Mouse (Mus musculus) intestine, postnatal 0 days (tissue): ENCODE data around the gene Hs3st2. TPM values are rescaled to one million over a fixed set of nuclear protein-coding genes. Genes with fewer than 3 reads are reported as not detected.
"Not testable (repeated sequence)": the region's sequence is repeated elsewhere in the genome, so short reads cannot be mapped to it uniquely, and the experiment has no call there.

Experiments used
- ATAC-seq: fragments of 200-750 bp; cut with Nextera tagmentation; 2 replicates; pipeline ENCODE4 v1.8.0; 2017; ENCODE audit warnings: mild to moderate bottlenecking, moderate TSS enrichment, moderate library complexity
- H3K27ac ChIP-seq: fragments of 300-500 bp; sonication (generic); 2 replicates; pipeline ENCODE4 v1.5.1; 2014; ENCODE audit warnings: mild to moderate bottlenecking, low read depth, low read length, moderate library complexity
- H3K27me3 ChIP-seq: fragments of 300-500 bp; sonication (generic); replicated peaks from 2 replicates; pipeline ENCODE4 v1.6.1; 2014; ENCODE audit warnings: low read length, mixed read lengths; ENCODE audit not compliant: control insufficient read depth, insufficient read depth
- H3K36me3 ChIP-seq: fragments of 300-500 bp; sonication (generic); 2 replicates; pipeline ENCODE4 v1.6.1; 2014; ENCODE audit warnings: mild to moderate bottlenecking, moderate library complexity; ENCODE audit not compliant: control insufficient read depth, insufficient read depth
- H3K4me1 ChIP-seq: fragments of 300-500 bp; sonication (generic); replicated peaks from 2 replicates; pipeline ENCODE4 v1.6.1; 2014; ENCODE audit warnings: antibody characterized with exemption, low read length, mixed read lengths; ENCODE audit not compliant: control insufficient read depth, insufficient read depth
- H3K4me2 ChIP-seq: fragments of 300-500 bp; sonication (generic); replicated peaks from 2 replicates; pipeline ENCODE4 v1.6.1; 2014; ENCODE audit warnings: low read depth, mild to moderate bottlenecking, moderate library complexity
- H3K4me3 ChIP-seq: fragments of 300-500 bp; sonication (generic); 2 replicates; pipeline ENCODE4 v1.5.1; 2014; ENCODE audit warnings: low read depth, low read length
- H3K9ac ChIP-seq: fragments of 300-500 bp; sonication (generic); 2 replicates; pipeline ENCODE4 v1.6.1; 2014; ENCODE audit warnings: mild to moderate bottlenecking, low read depth, low read length
- H3K9me3 ChIP-seq: fragments of 300-500 bp; sonication (generic); 2 replicates; pipeline ENCODE4 v1.6.1; 2016; ENCODE audit warnings: mixed run types; ENCODE audit not compliant: control insufficient read depth
- CTCF ChIP-seq: sonication (generic); IDR thresholded peaks from 2 replicates; pipeline ENCODE4 v1.5.1; 2016; ENCODE audit warnings: low read depth, mild to moderate bottlenecking, control low read depth, antibody characterized with exemption, moderate library complexity
- WGBS: fragments of 180-500 bp; shearing (Covaris S2); extraction: QIAGEN DNeasy Blood & Tissue Kit; methylation state at CpG from one replicate; pipeline ENCODE4 v1.1.7; 2014; 5-methylcytosine and 5-hydroxymethylcytosine counted together
- polyA plus RNA-seq: library from polyadenylated mRNA; unstranded; fragments of >200 nt; fragmentation: Nextera tagmentation; extraction: Ambion mirVana; gene quantifications from 2 replicates; pipeline ENCODE4 v1.2.1, GENCODE M21; 2015

Hs3st2 gene
- 0.85 and 0.97 TPM in 2 replicates for polyA plus RNA-seq

DNA sequence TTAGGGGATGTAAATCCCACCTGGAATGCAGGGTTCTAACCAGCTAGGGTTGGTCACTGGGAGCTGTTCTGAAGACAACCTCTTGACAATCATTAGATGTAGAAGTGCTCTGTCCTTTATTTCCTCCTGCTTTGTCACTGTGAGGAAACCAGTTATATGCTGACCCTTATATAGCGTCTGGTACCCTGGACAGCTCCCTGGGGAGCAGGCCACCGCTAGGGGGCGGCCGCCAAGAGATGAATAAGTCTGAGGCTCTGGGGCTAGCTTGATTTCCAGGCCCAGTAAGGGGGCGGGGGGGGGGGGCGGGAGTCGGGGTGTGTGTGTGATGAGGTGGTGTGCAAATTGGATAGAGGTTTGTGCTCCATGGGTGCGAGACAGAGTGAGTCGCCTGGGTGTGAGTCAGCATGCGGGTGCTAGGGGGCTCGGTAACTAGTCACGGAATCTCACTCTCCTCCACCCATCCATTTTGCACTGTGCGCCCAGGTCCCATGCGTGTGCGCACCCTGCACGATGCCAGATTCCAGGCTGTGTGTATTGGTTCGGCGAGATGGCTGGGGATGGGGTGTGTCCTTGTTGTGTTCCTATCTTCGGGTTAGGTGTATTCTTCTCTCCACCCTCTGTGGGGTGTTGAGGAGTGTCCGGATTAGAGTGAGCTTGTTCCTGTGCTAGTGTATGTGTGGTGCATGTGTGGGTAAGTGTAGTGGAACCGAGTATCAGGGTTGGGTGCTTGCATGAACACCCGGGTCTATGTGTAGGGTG is at the start of gene Hs3st2:
Hs3st2 (plus strand) TSS at position 635 of the 759 bp plus-strand sequence.
- WGBS: 4% methylated on average over 22 of the region's 22 CpGs
- no peak within 1 kb of the TSS for H3K9ac ChIP-seq
- 0 out of 2 replicates have a peak, but pooled peaks have one; percentile 28 for ATAC-seq

DNA sequence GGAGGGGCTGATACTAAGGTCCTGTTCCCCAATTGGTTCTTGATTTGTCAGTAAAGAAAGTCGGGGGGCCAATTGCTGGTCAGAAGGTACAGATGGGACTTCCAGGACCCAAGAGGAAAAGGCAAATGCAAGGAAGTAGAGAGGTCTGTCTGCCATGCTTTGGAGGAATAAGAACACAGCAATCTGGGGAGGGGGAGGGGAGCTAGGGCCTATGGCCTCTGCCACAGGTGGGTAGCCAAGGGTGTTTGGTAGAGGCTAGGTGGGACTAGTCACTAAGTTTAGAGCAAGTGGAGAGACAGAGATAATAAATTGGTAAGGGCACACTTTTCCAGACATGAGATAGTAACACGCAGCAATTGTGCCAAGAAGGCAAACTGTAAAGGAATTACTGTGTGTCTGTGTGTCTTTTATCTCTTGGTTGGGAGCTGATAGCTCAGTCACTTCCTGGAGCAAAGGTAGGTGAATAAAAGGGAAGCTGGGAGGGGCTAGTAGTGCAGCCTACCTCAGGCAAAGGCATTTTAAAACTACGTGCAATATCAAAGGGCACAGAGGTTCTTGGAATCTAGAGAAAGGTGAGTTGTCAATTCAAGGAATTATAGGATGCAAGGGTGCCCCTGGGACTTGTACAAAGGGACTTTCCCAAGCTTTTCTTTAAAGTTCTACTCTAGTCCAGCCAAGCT is 43.2 kb upstream of the Hs3st2 start:
- Histone ChIP-seq H3K36me3 (no peaks in the 10 kb centered on the region), H3K4me3 (no peak overlapping the region), H3K4me2 (no peak overlapping the region), H3K27ac (peak overlapping the region; percentile 83), H3K4me1 (no peaks in the 10 kb centered on the region; the same call in 1 of the 2 replicates), H3K9me3 (no peaks in the 10 kb centered on the region), H3K27me3 (no peaks in the 10 kb centered on the region), H3K9ac (no peak overlapping the region)
- TF ChIP-seq CTCF: no peak
- peak; percentile 96 for ATAC-seq
- WGBS: 42% methylated on average over 3 of the region's 3 CpGs

More for the DNA sequence above, at the start of gene Hs3st2:
- peak; percentile 74 for TF ChIP-seq CTCF
- Histone ChIP-seq H3K36me3 (no peaks in the 10 kb centered on the region), H3K4me3 (0 out of 2 replicates have a peak within 1 kb of the TSS, but pooled peaks have one; percentile 7), H3K27me3 (peaks cover 32% of the 10 kb centered on the region), H3K4me1 (no peaks in the 10 kb centered on the region), H3K4me2 (peak within 1 kb of the TSS; percentile 13; the same call in 1 of the 2 replicates), H3K9me3 (no peaks in the 10 kb centered on the region), H3K27ac (no peak within 1 kb of the TSS)

DNA sequence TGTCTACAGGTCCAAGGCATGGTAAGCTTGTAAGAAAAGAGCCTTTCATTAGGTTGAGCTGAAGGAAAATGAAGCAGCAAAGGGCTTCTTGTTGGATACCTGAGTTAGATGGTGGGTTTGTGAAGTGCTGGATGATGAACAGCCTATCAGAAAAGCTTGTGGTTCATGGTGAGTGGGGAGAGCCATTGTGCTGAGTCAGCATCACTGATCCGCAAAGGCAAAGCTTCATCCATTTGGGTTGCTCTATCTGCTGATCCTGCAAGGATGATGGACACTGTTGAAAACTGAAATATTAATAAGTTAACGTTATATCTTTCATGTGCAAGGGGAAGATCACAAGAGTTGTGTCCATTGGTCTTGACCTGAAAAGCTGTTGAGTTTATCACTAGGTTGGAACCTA is 40.0 kb upstream of the Hs3st2 start:
- no peak for TF ChIP-seq CTCF
- Histone ChIP-seq H3K36me3 (no peaks in the 10 kb centered on the region), H3K4me3 (no peak overlapping the region), H3K9me3 (no peaks in the 10 kb centered on the region), H3K4me2 (no peak overlapping the region), H3K9ac (no peak overlapping the region), H3K27ac (no peak overlapping the region), H3K27me3 (no peaks in the 10 kb centered on the region), H3K4me1 (no peaks in the 10 kb centered on the region; the same call in 1 of the 2 replicates)
- WGBS: 87% methylated on average over 2 of the region's 2 CpGs
- ATAC-seq: no peak

DNA sequence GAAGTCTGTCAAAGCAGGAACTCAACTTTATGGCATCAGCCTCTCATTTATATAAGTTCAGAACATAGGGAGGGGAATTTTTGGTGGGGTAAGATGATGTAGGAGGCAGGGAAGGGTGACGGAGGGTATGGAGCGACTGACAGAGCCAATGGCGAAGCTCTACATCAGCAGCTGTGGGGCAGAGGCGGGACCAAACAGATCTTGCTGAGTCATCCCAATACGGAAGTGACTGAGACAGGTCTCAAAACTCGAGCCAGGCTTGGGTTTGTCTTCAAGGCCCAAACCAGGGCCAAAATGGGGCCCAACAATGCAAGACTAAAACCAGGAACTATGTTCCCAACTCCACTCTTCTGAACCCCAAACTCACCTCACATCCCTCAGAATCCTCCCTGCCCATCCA is 30.2 kb upstream of the Hs3st2 start:
- H3K9me3 ChIP-seq, ATAC-seq, H3K27ac ChIP-seq, H3K4me2 ChIP-seq, H3K9ac ChIP-seq, H3K27me3 ChIP-seq, H3K36me3 ChIP-seq, H3K4me1 ChIP-seq, H3K4me3 ChIP-seq: not testable (repeated sequence)
- 93% methylated on average over 6 of the region's 6 CpGs for WGBS

DNA sequence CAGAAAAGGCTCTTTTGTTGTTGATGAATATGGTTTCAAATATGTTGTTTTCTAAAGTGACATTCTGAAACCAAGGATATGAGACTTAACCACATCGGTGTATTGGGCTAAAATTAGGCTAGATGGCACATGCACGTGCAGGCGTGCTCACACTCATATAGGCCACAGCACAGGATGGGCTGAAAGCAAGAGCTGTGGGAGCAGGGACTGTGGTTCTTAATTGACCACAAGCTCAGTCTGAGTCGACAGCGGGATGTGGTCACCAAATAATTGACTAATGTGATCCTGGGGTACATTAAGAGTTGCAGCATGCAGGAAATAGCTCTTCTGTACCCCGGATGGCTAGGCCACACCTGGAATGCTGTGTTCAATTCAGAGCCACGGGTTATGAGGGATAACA is 26.1 kb upstream of the Hs3st2 start:
- no peak for ATAC-seq
- WGBS: 88% methylated on average over 7 of the region's 7 CpGs

DNA sequence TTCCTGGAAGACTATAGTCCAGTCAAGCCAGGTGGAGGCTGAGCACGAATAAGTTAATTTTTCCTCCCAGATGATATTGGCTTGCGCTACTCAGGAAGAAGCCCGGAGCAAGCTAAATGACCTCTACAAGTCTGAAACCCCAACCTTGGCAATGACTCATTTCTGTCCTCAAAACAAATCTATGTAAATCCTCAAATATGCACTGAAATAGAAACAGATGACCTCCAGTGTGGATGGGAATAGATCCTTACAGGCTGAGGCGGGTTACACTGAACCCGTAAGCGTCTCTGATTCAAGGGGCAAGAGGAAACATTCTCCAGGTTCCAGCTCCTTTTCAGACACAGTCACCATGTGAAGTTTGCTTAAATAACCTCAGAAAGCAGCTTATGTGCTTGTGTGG is 24.5 kb upstream of the Hs3st2 start:
- no peak for TF ChIP-seq CTCF
- Histone ChIP-seq H3K27ac (no peak overlapping the region), H3K9me3 (no peaks in the 10 kb centered on the region), H3K4me3 (no peak overlapping the region), H3K36me3 (no peaks in the 10 kb centered on the region), H3K4me1 (no peaks in the 10 kb centered on the region), H3K9ac (no peak overlapping the region), H3K4me2 (no peak overlapping the region), H3K27me3 (no peaks in the 10 kb centered on the region)
- ATAC-seq: no peak
- WGBS: 86% methylated on average over 6 of the region's 6 CpGs

More for the DNA sequence above, 26.1 kb upstream of the Hs3st2 start:
- no peak for TF ChIP-seq CTCF
- Histone ChIP-seq H3K27ac (no peak overlapping the region), H3K4me1 (no peaks in the 10 kb centered on the region), H3K9ac (no peak overlapping the region), H3K9me3 (no peaks in the 10 kb centered on the region), H3K27me3 (no peaks in the 10 kb centered on the region), H3K36me3 (no peaks in the 10 kb centered on the region), H3K4me3 (no peak overlapping the region), H3K4me2 (no peak overlapping the region)
